Mouse (Mus musculus): Measurements from ENCODE around the gene Abhd12b.

The Abhd12b gene

DNA sequence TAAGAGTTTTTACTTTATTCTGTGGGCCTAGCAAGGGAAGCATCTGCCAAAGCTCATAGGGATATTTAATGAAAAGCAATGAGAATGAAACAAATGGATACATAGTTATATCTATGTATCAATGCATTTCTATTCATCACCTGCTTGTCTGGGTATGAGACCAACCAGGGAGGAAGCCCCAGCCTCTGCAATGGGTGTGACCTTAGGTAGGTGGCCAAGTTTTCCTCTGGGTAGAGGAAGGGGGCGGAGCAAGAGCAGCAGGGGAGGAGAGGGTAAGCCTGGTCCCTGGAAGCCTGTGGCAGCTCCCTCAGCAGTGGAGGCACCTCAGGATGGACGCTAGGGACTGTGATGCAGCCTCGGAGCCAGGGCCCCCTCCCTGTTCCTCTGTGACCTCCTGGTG is at the start of gene Abhd12b:
Gene Abhd12b, plus strand, starts transcription at position 301 of the 400 bp plus-strand sequence.
- DNase-seq (ENCODE audit: low spot score in 2 of 2), result no peak

DNA sequence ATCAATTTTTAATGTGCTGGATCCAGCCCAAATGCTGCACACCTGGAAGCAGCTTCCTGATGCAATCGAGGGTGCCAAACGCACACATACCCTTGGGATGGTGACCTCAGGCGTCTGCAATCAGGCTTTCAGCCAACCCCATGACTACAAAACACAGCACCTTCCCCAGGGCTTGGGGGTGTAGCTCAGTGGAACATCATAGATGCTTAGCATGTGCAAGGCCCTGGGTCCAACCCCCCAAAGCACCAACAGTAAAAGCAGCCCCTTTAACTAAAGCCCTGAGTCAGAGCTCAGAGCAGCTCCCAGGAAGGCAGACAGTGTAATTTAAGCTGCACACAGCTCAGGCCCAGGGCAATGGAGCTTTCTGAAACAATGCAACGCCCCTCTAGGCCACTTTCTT is 49.7 kb upstream of the Abhd12b start:
- DNase-seq (ENCODE audit: low spot score in 2 of 2), result no peak

DNA sequence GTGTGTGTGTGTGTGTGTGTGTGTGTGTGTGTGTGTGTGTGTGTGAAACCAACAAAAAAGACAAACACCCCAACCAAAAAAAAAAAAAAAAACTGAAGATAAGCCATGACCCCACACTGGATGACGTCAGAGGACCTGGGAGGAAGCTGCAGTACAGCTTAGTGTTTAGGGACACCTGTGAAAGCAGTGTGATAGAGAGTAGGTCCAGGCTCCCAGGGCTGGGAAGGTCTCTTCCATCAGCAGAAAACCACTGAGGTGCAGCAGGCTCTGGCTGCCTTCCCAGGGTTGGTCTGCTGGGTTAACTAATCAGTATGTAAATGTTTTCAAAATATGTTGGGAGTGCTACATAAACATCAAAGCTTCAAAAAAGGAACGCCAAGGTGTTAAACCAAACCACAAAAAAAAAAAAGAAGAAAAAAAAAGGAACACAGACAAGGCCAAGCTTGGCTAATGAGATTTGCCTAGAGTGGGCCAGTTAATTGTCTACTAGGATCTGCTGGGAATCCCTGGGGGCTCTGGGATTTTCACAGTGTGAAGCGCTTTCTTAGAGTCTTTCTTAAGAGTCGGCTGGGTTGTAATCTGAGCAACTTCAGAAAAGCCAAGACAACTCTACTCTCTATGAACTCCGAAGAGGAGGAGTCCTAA is 49.0 kb upstream of the Abhd12b start:
- no peak for DNase-seq (ENCODE audit: low spot score in 2 of 2)

DNA sequence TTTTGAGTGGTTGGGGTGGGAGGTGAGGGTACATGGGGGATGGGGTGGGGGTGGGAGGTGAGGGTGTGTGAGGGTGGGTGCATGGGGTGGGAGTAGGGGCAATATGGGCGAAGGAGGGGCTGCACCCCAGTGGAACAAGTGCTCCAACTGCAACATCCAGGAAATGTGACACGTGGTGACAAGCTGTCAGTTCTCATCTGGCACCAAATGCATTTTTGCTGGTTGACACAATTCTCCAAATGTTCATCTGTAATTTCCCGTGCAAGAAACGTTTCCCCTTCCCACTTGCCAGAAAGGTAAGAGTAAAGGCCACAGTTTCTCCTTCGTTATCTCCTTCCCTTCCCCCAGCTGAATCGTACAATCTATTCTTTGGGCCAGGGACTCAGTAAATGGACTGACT is 48.1 kb upstream of the Abhd12b start:
- DNase-seq (ENCODE audit: low spot score in 2 of 2), result no peak

DNA sequence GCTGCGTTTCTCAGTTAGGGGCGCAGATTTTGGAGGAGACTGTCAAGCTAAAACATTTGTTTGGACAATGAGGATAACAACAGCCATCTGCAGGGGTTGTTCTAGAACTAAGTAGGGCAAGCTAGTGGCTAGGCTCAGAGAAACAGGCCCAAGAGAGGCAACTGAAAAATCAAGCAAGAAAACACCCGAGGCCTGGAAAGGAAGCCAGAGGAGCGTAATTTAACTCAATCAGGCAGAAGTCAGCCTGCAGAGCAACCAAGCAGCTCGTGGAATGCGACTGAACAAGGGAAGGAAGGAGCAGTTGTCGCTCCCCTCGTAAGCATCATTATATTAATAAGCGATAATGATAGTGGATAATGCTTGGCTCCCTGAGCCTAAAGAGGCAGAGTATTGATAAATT is 47.4 kb upstream of the Abhd12b start:
- DNase-seq (ENCODE audit: low spot score in 2 of 2), result no peak

DNA sequence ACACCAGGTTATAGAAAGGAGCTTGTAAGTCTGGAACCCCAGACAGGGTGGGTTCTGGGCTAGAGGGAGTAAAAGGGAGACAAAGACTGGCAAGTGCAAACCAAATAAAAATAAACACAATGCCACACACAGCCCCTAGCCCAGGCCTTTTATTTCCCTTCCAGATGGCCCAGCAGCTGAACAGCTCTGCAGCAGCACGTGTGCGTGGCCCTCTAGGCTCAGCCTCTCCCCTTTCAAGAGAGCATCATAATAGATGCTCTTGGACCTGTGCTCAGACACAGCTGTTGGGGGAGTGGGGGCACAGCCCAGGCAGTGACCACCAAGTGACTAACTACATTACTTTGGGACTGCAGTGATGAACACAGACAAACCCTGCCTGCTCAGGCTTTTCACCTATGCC is 45.8 kb upstream of the Abhd12b start:
- no peak for DNase-seq (ENCODE audit: low spot score in 2 of 2)

DNA sequence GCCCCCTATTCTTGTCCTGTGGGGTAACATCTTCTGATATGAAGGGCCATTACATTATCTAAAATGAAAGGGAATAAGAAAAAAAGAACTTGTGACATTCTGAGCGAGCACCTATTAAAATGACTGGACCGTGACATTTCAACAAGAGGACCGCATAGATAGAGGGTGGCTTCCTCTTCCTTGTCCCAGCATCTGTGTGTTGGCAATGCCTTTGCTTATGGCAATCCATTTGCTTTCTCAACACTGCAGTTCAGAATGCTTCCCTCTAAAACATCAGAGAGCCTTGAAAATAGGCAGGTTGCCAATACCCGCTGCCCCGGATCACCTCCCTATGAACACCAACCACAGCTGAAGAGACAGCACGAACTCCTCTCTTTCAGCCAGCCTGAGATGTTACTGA is 44.0 kb upstream of the Abhd12b start:
- no peak for DNase-seq (ENCODE audit: low spot score in 2 of 2)

DNA sequence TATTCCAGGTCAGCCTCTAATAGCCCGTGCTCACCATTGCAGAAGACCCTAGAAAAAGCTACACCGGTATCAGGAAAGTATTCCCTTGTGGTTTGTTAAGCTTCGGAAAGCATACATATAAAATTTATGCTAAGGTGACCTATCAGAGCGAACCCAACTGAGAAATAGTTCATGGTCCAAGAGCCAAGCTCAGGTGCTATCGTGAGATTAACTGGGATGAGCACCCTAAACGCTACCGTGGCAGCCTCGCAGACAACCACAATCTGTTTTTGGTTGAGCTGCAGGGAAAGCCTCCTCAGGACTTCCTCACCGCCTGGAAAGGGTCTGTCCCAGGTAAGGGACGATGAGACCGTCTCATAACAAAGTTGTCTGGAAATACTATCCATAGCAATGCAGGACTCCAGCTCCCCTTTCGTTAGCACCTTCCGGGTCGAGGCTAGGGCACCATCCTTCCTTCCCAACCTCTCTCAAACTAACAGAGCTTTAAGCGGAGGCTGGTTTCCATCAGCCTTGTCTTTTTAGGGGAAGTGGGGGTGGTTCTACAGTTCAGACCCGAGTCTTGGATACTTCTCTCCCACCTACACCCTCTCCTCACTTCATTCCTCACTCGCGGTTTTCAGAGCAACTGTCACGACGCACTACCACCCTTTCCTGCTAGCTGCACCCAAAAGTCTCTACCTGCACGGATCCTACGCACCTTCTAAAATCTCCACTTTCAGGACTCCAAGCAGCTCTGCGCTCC is 43.4 kb upstream of the Abhd12b start:
- DNase-seq (ENCODE audit: low spot score in 2 of 2), result no peak

DNA sequence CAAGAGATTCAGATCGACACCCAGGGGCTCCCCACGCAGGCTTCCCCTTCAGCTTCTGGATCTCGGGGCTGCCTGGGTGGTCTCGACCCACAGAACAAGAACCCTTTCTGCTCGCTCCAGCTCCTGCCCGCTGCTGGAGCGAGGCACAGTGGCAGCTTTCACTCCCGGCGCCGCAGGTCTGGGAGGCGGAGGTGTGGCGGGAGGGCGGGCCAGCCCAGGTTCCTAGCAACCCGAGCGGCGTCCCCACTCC is 42.9 kb upstream of the Abhd12b start:
- no peak for DNase-seq (ENCODE audit: low spot score in 2 of 2)

DNA sequence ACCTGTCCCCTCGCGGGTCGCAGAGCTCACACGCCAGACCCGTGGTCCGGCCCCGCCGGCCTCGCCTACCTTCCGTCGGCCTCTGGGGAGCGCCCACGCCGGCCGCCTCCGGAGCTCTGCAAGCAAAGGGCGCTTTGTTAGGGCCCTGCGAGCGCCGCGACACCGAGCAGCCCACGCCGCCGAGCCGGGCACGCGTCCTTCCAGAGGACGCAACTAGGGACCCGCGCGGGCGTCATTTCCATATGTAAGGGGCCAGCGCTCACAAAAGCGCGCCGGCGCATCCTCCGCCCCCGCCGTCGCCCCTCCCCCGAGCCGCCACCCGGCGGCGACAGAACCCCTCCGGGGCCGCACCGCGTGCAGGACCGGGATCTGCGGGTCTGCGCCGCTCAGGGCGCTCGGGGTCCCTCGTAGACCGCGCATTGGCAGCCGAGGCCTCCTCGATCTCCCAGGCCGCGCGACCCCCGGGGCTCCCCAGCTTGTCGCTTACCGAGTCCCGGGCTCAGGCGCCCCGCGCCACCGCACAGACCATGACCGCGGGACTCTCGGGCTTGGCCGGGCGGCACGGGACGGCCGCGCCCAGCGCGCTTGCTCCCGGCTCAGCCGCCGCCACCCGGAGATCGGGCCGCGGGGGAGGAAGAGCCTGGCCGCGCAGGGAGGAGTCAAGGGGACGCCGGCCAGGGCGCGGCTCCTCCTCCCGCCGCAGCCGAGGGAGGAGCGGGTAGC is 42.4 kb upstream of the Abhd12b start:
- DNase-seq (ENCODE audit: low spot score in 2 of 2), result peak; percentile 72 to 77

DNA sequence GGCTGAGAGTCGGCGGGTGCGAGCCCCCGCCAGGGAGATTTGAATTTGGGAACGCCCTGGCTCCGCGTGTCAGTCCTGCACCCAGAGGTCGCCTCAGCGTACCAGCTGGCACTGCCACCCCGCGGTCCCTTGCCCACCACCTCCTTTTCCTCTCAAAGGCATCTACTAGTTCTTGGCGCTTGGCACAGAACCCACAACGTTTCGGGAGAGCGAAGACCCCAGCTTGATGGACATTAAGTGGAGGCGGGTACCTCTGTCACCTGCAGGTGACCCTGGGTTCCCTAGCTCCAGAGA is 41.9 kb upstream of the Abhd12b start:
- DNase-seq (ENCODE audit: low spot score in 2 of 2), result no peak

DNA sequence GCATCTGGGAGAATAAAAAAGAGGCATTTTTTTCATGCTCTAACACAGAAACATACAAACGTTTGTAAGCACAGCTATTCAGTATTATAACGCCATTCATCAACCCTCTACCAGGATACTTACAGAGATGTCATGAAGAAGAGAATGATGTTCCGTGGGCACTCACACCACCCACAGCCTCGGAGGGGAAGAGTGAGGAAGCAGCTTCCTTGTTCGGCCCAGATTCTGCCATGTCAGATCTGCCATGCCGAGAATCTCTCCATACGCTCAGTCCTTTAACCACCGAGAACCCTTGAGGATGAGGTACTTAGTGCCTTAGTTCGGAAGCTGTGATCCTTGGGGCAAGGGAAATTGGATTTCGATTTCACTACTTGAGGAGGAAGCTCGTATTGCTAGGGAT is 40.6 kb upstream of the Abhd12b start, which contains the start of gene Nin:
Gene Nin, minus strand, starts transcription at position 367 of the 400 bp plus-strand sequence.
- DNase-seq (ENCODE audit: low spot score in 2 of 2), result no peak

DNA sequence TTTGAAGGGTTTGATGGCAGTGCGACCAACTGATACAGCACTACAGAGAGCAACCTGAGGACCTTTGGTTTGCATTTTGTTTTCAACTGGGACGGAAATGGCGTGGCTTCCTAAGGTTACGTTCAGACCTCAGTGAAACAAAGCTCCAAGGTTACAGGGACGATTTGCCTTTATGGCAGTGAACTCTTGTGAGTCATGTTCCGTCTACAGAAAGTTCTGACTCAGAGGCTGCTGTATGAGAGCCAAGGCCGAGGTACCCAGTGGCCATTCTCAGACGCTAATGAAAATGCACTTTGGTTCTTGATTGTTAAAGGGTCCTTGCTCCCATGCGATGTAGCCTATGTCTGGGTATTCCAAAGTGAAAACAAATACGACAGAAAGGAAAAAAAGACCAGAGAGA is 36.8 kb upstream of the Abhd12b start:
- DNase-seq (ENCODE audit: low spot score in 2 of 2), result no peak

DNA sequence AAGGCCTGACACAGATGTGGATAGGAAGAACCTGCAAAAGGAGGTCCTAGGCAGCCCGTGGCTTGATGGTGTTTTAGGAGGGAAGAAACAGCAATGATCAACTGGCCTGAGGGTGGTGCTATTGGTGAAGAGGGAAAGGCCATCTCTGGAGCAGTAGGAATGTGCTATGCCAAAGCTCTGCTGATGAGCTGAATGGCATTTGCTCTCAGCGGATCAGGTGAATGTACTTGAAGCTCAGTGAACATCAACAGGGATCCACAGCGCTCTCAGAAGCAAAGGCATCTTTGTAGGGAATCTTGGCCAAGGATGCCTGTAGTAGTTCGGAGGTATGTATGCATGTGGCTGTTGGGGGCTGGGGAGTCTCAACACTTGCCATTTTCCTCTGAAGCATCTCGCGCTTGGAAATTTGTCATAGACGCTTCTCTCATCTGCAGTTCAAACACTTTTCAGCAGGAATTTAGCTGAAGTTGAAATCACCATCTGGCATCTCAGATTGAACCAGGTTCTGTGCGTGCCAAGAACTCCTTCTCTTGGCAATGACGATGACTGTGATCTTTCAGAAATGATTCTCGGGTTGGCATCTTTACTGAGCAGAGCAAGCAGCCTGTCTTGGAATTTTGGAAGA is 35.1 kb upstream of the Abhd12b start:
- no peak for DNase-seq (ENCODE audit: low spot score in 2 of 2)

DNA sequence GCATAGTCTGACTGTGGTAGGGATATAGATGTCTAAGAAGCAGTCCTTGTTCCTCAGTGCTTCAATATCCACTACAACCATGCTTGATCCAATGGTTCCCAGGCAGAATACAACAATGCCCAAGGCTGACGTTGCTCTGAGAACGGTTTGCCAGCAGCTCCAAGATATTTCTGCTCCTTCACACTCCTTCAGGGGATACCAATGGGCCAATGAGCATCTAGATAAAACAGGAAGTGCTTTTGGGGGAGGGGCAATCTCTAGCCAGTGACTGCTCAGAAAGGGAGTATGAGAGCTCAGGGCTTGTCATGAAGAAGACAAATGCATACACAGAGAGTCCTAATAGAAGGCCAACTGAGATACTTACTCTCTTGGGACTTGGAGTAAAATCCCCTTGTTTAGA is 34.4 kb upstream of the Abhd12b start:
- DNase-seq (ENCODE audit: low spot score in 2 of 2), result no peak

DNA sequence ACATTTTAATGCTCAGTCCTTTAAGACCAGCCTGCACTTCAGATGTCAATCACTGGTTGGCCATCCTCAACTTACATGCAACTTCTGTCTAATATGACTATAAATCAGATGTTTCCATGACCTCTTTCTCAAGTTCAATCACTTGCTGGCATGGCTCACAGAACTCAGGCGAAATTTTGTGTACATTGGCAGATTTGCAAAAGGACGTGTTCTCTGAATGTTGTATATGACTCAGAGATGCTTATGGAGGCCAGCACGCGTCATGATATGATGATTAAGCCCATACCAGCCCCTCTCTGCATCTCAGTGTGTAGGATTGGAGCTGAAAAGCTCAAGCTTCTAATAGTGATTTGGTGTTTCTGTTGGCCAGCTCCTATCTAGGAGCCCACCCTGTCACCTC is 27.3 kb upstream of the Abhd12b start:
- DNase-seq (ENCODE audit: low spot score in 2 of 2), result no peak

DNA sequence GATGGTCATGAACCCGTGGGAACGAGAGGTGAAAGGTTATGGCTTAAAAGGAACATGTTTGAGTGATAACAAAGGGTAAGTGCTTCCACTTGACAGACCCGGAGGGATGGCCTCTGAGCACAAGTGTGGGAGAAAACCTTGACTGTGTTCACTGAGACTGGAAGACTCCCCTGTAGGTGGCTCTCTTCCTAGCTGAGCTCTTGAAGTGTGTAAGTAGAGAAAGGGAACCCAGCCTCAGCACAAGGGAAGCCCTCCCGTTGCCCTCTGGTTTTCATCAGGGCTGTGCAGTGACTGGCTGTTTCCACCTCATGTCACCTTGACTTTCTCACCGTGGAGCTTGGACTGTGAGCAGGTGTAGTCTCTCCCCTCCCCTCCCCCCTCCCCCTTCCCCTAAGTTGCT is 24.8 kb upstream of the Abhd12b start:
- DNase-seq (ENCODE audit: low spot score in 2 of 2), result no peak

DNA sequence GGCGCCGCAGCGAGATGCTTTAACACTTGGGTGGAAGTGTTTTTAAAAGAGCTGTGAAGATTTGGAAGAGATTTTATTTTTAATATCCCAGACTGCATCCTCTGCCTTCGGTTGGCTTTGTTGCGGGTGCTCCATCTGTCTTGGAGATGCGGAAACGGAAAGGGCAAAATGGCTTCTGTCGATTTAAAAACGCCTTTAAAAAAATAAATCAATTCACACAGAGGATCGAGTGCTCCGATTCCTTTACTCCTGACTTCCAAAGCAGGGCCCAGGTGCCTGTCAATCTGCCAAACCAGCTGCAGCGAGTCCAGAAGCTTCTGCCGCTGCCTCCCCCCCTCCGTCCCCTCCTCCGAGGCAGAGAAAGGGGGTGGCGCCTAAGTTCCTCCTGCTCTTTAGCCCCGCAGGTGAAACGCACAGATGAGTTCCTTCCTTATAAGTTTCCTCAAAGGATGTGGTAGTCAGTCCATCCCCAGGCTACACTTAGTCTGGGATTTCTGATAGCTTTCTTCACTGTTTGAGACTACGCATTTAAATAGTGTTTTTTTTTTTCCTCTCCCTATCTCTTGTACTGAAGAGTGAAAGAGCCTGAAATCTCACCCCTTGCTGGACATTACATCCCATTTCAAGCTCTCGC is 22.8 kb upstream of the Abhd12b start:
- no peak for DNase-seq (ENCODE audit: low spot score in 2 of 2)

DNA sequence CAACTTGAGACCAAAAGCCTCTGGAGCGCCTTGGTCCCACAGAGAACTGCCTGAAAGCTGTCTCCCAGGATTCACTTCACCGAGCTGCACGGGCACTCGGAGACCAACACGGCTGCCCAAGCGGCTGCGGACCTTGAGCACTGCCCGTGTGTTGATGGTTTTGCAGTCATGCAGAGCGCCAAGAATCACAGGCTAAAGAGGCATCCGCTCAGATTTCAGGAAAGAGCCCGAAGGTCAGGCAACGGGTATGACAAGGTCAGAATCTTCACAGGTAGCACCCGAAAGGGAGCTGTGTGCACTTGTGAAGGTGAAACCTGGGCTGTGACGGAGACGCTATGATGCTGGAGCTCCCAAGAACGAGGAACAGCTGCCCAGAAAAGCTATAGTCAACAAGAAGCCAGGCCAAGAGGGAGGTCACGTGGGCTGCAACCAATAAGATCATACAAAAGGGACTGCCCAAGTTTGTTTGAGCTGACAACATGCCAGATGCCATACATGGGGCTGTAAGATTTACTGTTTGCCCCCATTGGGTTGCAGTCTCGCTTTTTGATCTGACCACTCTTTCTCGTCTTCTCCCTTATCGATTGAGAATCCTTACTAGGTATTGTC is 19.2 kb upstream of the Abhd12b start:
- no peak for DNase-seq (ENCODE audit: low spot score in 2 of 2)

DNA sequence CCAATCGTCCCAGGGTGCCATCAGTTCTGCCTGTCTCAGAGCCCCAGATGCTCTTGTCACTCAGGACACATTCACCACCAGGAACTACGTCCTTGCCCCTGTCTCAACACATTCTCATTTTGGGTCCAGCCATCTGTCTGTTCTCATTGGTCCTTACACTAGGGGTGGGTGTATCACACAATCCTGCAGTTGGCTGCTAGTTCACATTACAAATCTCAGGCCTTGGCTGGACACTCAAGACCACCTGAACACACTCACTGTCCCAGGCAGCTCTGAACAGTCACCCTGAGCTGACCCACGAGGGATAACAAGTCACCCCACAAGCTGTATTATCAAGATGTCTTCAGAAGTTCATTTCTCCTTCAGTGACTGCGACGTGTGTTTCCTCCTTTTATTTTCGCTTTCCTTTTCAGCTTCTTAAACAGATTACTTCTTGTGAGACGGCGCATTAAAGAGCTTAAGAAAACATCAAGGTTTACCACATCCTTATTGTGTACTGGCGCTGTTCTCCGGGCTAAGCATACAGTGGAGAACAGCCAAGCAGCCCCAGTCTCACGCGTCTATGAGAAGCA is 17.7 kb upstream of the Abhd12b start:
- no peak for DNase-seq (ENCODE audit: low spot score in 2 of 2)

DNA sequence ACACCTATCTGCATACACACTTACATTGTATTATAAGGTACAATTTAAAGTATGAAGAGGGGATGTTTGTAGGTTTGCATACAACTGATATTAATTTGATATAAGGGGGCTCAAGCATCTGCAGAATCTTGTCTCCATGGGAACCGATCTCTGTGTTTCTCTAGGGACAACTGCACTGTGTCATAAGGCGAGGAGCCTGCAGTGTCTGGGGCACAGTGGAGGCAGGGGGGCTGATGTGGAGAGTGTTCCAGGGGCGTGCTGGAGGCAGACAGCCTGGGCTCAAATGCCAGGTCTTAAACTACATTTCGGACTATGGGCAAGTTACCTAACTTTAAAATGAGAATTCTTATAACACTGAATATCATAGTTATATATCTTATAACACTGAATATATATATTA is 16.8 kb upstream of the Abhd12b start:
- DNase-seq (ENCODE audit: low spot score in 2 of 2), result no peak

DNA sequence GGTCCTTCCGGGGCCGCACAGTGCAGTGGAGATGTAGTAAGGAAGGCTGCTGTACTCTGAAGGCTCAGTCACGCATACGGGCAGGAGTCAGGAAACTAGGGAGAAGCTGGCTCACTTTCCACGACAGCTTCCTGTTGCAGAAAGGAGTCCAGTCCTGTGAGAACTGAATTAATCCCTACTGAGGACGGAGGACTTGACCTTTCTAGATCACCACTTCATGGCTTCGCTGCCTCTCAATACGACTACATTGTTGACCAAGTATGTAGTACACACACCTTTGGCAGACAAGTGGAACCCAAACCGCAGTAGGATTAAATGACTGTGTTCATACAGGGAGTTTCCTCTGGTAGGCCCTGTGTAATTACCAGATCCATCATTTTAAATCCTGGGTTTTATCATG is 16.3 kb upstream of the Abhd12b start:
- DNase-seq (ENCODE audit: low spot score in 2 of 2), result no peak
